Mouse (Mus musculus) CH12.LX (cell line): ENCODE data around the gene Dapl1. TPM values are rescaled to one million over a fixed set of nuclear protein-coding genes. Genes with fewer than 3 reads are reported as not detected.

Source experiments
- DNase-seq: peaks from one replicate; pipeline ENCODE4 v3.0.0-alpha.2; 2013; ENCODE audit errors: extremely low read depth
- H3K27ac ChIP-seq: 2 replicates; pipeline ENCODE4 v1.5.1; 2012; ENCODE audit warnings: low read depth, mild to moderate bottlenecking, control low read depth, moderate library complexity; ENCODE audit not compliant: insufficient read depth
- H3K27me3 ChIP-seq: replicated peaks from 2 replicates; pipeline ENCODE3; 2012; ENCODE audit warnings: inconsistent platforms
- H3K36me3 ChIP-seq, 2 experiments: replicated peaks in 1 of 2; 2 replicates each; pipeline versions ENCODE3 to v1.6.1; 2012; ENCODE audit warnings: inconsistent platforms in 1 of 2, low read length in 1 of 2, mild to moderate bottlenecking in 1 of 2, mixed read lengths in 1 of 2, moderate library complexity in 1 of 2; ENCODE audit not compliant: control insufficient read depth in 1 of 2, insufficient read depth in 1 of 2
- H3K4me1 ChIP-seq, 2 experiments: 2 replicates each; pipeline ENCODE4 v1.6.1; 2012; ENCODE audit warnings: inconsistent platforms in 1 of 2, moderate library complexity in 1 of 2; ENCODE audit not compliant: insufficient read depth in 2 of 2, control insufficient read depth in 1 of 2
- H3K4me2 ChIP-seq: 2 replicates; pipeline ENCODE4 v1.6.1; 2012; ENCODE audit warnings: low read depth, mild to moderate bottlenecking, control low read depth; ENCODE audit not compliant: poor library complexity, insufficient read depth, severe bottlenecking
- H3K4me3 ChIP-seq, 3 experiments: fragments of 150-350 bp in 1 of 3; sonication (generic) in 1 of 3; replicated peaks in 1 of 3; 2 replicates each; pipeline versions ENCODE3 to v1.5.1; 2011 to 2012; ENCODE audit warnings: low read depth in 2 of 3, low read length in 2 of 3, mild to moderate bottlenecking in 2 of 3, moderate library complexity in 2 of 3, control low read depth in 1 of 3, improper control_type of control experiment in 1 of 3, inconsistent platforms in 1 of 3, mixed read lengths in 1 of 3; ENCODE audit not compliant: poor library complexity in 1 of 3
- H3K79me2 ChIP-seq: replicated peaks from 2 replicates; pipeline ENCODE4 v1.6.1; 2012; ENCODE audit warnings: mild to moderate bottlenecking, moderate library complexity; ENCODE audit not compliant: control insufficient read depth, poor library complexity, insufficient read depth, severe bottlenecking; ENCODE audit errors: extremely low read depth
- H3K9ac ChIP-seq: 2 replicates; pipeline ENCODE4 v1.6.1; 2012; ENCODE audit warnings: low read depth, mild to moderate bottlenecking, control low read depth, moderate library complexity; ENCODE audit not compliant: insufficient read depth
- H3K9me3 ChIP-seq: replicated peaks from 2 replicates; pipeline ENCODE3; 2012; ENCODE audit warnings: low read length, inconsistent platforms, mixed read lengths
- BHLHE40 ChIP-seq: IDR thresholded peaks from 2 replicates; pipeline ENCODE4 v1.6.1; 2011; ENCODE audit warnings: mild to moderate bottlenecking, low read depth, low read length, improper control_type of control experiment
- CHD2 ChIP-seq: IDR thresholded peaks from 2 replicates; pipeline ENCODE4 v1.6.1; 2011; ENCODE audit warnings: low read length, improper control_type of control experiment
- CTCF ChIP-seq, 2 experiments: IDR thresholded peaks in 1 of 2; conservative IDR thresholded peaks in 1 of 2; 2 replicates each; pipeline ENCODE4 v1.5.1; 2011 to 2012; ENCODE audit warnings: low read depth in 2 of 2, low read length in 2 of 2, improper control_type of control experiment in 1 of 2, inconsistent platforms in 1 of 2, mild to moderate bottlenecking in 1 of 2, moderate library complexity in 1 of 2
- ELF1 ChIP-seq: IDR thresholded peaks from 2 replicates; pipeline ENCODE4 v1.6.1; 2014; ENCODE audit warnings: low read depth, mild to moderate bottlenecking, inconsistent platforms, low read length, improper control_type of control experiment
- ETS1 ChIP-seq: conservative IDR thresholded peaks from 2 replicates; pipeline ENCODE4 v1.6.1; 2012; ENCODE audit warnings: low read depth, mild to moderate bottlenecking, inconsistent platforms, low read length, improper control_type of control experiment, moderate library complexity
- HCFC1 ChIP-seq: IDR thresholded peaks from 2 replicates; pipeline ENCODE4 v1.6.1; 2012; ENCODE audit warnings: low read depth, mild to moderate bottlenecking, inconsistent platforms, low read length, improper control_type of control experiment
- IRF4 ChIP-seq: IDR thresholded peaks from 2 replicates; pipeline ENCODE4 v1.6.1; 2014; ENCODE audit warnings: low read depth, mild to moderate bottlenecking, inconsistent platforms, low read length, improper control_type of control experiment
- JUND ChIP-seq: conservative IDR thresholded peaks from 2 replicates; pipeline ENCODE4 v1.6.1; 2011; ENCODE audit warnings: low read depth, low read length, improper control_type of control experiment
- KAT2A ChIP-seq: IDR thresholded peaks from 2 replicates; pipeline ENCODE4 v1.6.1; 2012; ENCODE audit warnings: low read length, improper control_type of control experiment, inconsistent platforms; ENCODE audit not compliant: insufficient replicate concordance
- MAFK ChIP-seq: IDR thresholded peaks from 2 replicates; pipeline ENCODE4 v1.6.1; 2011; ENCODE audit warnings: low read length, improper control_type of control experiment; ENCODE audit not compliant: insufficient replicate concordance
- MYC ChIP-seq: IDR thresholded peaks from 2 replicates; pipeline ENCODE4 v1.6.1; 2011; ENCODE audit warnings: low read depth, mild to moderate bottlenecking, improper control_type of control experiment, low read length
- NELFE ChIP-seq: IDR thresholded peaks from 2 replicates; pipeline ENCODE4 v1.6.1; 2011; ENCODE audit warnings: low read depth, low read length, improper control_type of control experiment
- PAX5 ChIP-seq: IDR thresholded peaks from 2 replicates; pipeline ENCODE4 v1.6.1; 2012; ENCODE audit warnings: low read length, inconsistent platforms, mixed read lengths
- POLR2AphosphoS2 ChIP-seq: IDR thresholded peaks from 2 replicates; pipeline ENCODE4 v1.6.1; 2011; ENCODE audit warnings: low read depth, low read length, improper control_type of control experiment
- RAD21 ChIP-seq: IDR thresholded peaks from 2 replicates; pipeline ENCODE4 v1.6.1; 2011; ENCODE audit warnings: low read depth, mild to moderate bottlenecking, low read length, improper control_type of control experiment, moderate library complexity
- SIN3A ChIP-seq: IDR thresholded peaks from 2 replicates; pipeline ENCODE4 v1.6.1; 2012; ENCODE audit warnings: low read length, improper control_type of control experiment, inconsistent platforms
- SMC3 ChIP-seq: IDR thresholded peaks from 2 replicates; pipeline ENCODE4 v1.6.1; 2011; ENCODE audit warnings: low read depth, low read length, improper control_type of control experiment
- TBP ChIP-seq: conservative IDR thresholded peaks from 2 replicates; pipeline ENCODE4 v1.6.1; 2011; ENCODE audit warnings: low read depth, low read length, improper control_type of control experiment
- TCF12 ChIP-seq: IDR thresholded peaks from 2 replicates; pipeline ENCODE4 v1.6.1; 2014; ENCODE audit warnings: low read depth, mild to moderate bottlenecking, inconsistent platforms, low read length, improper control_type of control experiment
- UBTF ChIP-seq: IDR thresholded peaks from 2 replicates; pipeline ENCODE4 v1.6.1; 2012; ENCODE audit warnings: low read depth, mild to moderate bottlenecking, inconsistent platforms, low read length, improper control_type of control experiment, moderate library complexity
- USF1 ChIP-seq: IDR thresholded peaks from 2 replicates; pipeline ENCODE4 v1.6.1; 2014; ENCODE audit warnings: low read depth, mild to moderate bottlenecking, inconsistent platforms, low read length, improper control_type of control experiment
- USF2 ChIP-seq: conservative IDR thresholded peaks from 2 replicates; pipeline ENCODE4 v1.6.1; 2011; ENCODE audit warnings: low read depth, low read length, improper control_type of control experiment
- ZC3H11A ChIP-seq: IDR thresholded peaks from 2 replicates; pipeline ENCODE4 v1.6.1; 2012; ENCODE audit warnings: low read depth, mild to moderate bottlenecking, inconsistent platforms, low read length, improper control_type of control experiment
- ZNF384 ChIP-seq: IDR thresholded peaks from 2 replicates; pipeline ENCODE4 v1.6.1; 2012; ENCODE audit warnings: low read depth, low read length, improper control_type of control experiment, inconsistent platforms
- dilution Hi-C: fragments of 300-500 bp; cut with MboI; formaldehyde crosslinking; loops from 2 replicates; pipeline ENCODE4 v1.14.3; 2020; ENCODE audit warnings: low sequenced_read_pairs; ENCODE audit not compliant: extremely low pct_unique_long_range_greater_than_20kb, extremely low pct_ligation_motif_present
- in situ Hi-C: fragments of 300-500 bp; cut with MboI; formaldehyde crosslinking; loops from 3 replicates; pipeline ENCODE4 v1.14.3; 2019; ENCODE audit warnings: low sequenced_read_pairs, low pct_ligation_motif_present, low pct_unique_long_range_greater_than_20kb, mixed read lengths
- polyA plus RNA-seq: library from polyadenylated mRNA; unstranded; fragments of >175 nt; gene quantifications from 2 replicates; pipeline ENCODE4 v1.2.1, GENCODE M21; 2012; ENCODE audit warnings: low read depth; ENCODE audit not compliant: insufficient read length
- total RNA-seq, 2 experiments: library from RNA; depleted of rRNA; stranded (reverse); fragments of 300-350 nt in 1 of 2; fragments of >200 nt in 1 of 2; gene quantifications; 2 replicates each; pipeline ENCODE4 v1.2.3; 2012 to 2014

Gene Dapl1
- total and polyA plus RNA-seq, 3 experiments = not detected

- Histone ChIP-seq H3K4me3 (no peak overlapping the region), H3K36me3 (no peaks in the 10 kb centered on the region), H3K79me2 (no peaks in the 10 kb centered on the region), H3K9ac (no peak overlapping the region), H3K4me2 (no peak overlapping the region), H3K4me1 (peaks cover 0 to 3% of the 10 kb centered on the region in 2 experiments; a peak in 1 of 4 replicates), H3K27me3 (no peaks in the 10 kb centered on the region), H3K9me3 (no peaks in the 10 kb centered on the region), H3K27ac (no peak overlapping the region)
- in situ Hi-C loops = loop anchor here (10.0 to 25.0 kb wide), 2 partner anchors 193 to 896 kb away; no protein-coding TSS in a partner anchor
- dilution Hi-C loops = no loop called here
- peak; percentile 83 for DNase-seq
- peak; percentile 54 to 88 for TF ChIP-seq CTCF (conservative IDR thresholded peaks at IDR 0.05 in 1 of 2, IDR thresholded peaks at IDR 0.05 in 1 of 2; ENCODE audit: low read depth in 2 of 2, low read length in 2 of 2)
- no peak for TF ChIP-seq UBTF
- no peak for TF ChIP-seq TBP
- TF ChIP-seq BHLHE40 = no peak
- TF ChIP-seq POLR2AphosphoS2 = no peak
- no peak for TF ChIP-seq ZNF384
- TF ChIP-seq PAX5 = no peak
- TF ChIP-seq USF2 = no peak
- TF ChIP-seq IRF4 = no peak
- no peak for TF ChIP-seq ETS1
- no peak for TF ChIP-seq ZC3H11A
- no peak; the same call in 1 of the 2 replicates for TF ChIP-seq HCFC1
- no peak for TF ChIP-seq SIN3A
- TF ChIP-seq SMC3 = peak; percentile 72
- TF ChIP-seq MAFK = peak; percentile 64; the same call in 1 of the 2 replicates
- no peak for TF ChIP-seq CHD2
- TF ChIP-seq MYC = no peak
- TF ChIP-seq RAD21 = peak; percentile 90
- no peak for TF ChIP-seq JUND
- TF ChIP-seq KAT2A = no peak
- TF ChIP-seq USF1 = no peak
- TF ChIP-seq NELFE = no peak
- TF ChIP-seq TCF12 = no peak
- no peak for TF ChIP-seq ELF1
These were observed 56.9 kb downstream of the Dapl1 start for GRCm38 (mm10) chr2:59541121-59541887.
